Mouse (Mus musculus) C2C12 (cell line): ENCODE data around the gene Cdk19.

Experiments used
- CEBPB ChIP-seq: IDR thresholded peaks from one replicate; pipeline ENCODE4 v1.6.1; 2011; ENCODE audit warnings: low read depth, mild to moderate bottlenecking, control low read depth, moderate library complexity
- CTCF ChIP-seq: IDR thresholded peaks from one replicate; pipeline ENCODE4 v1.5.1; 2011; ENCODE audit not compliant: control insufficient read depth, insufficient read depth, insufficient read length
- FOSL1 ChIP-seq: IDR thresholded peaks from one replicate; pipeline ENCODE4 v1.8.0; 2011; ENCODE audit warnings: mild to moderate bottlenecking, low read length; ENCODE audit not compliant: poor library complexity, insufficient read depth, severe bottlenecking
- MAX ChIP-seq: IDR thresholded peaks from one replicate; pipeline ENCODE4 v1.6.1; 2011; ENCODE audit warnings: mild to moderate bottlenecking, control low read depth
- MYOD1 ChIP-seq: IDR thresholded peaks from one replicate; pipeline ENCODE4 v1.6.1; 2011; ENCODE audit warnings: low read depth; ENCODE audit not compliant: control insufficient read depth, insufficient read length
- USF1 ChIP-seq: IDR thresholded peaks from one replicate; pipeline ENCODE4 v1.6.1; 2011; ENCODE audit warnings: low read depth, mild to moderate bottlenecking, control low read depth, moderate library complexity

GRCm38 (mm10) chr10:40444586-40444985, 105.2 kb downstream of the Cdk19 start:
- TF ChIP-seq USF1 (no peak), CTCF (no peak), FOSL1 (no peak), MAX (no peak), MYOD1 (no peak), CEBPB (no peak)
